Mouse (Mus musculus): ENCODE data around the gene Cryba4.

DNA sequence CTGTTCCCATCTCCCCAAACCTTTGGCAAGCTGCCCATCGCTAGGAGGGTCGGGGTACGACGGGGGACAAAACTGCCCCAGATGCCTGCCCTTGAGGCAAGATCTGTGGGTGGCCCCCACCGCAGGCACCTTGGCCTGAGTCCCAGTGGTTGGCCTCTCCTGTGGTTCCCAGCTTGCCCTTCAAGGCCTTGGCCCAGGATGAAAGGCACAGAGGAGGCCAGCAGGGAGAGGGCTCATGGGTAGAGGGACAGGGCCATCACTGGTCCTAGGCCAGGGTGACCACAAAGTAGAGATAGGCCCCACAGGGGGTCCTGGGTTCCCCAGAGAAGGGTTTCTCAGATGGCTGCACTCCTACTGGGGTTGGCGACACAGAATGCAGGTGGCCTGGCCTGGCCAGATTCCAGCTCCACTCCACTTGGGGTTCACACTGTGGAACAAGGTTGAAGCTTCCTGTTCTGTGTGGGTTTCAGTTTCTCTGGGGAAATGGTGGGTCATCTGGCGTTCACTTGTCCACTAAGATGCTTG, 2.0 kb upstream of the Cryba4 start:
- TF ChIP-seq EP300 (IDR thresholded peaks at IDR 0.05) (no peak), CTCF (IDR thresholded peaks at IDR 0.05) (no peak)

All from lung, postnatal 0 days (tissue).